Mouse (Mus musculus) kidney, adult 2 months (tissue): ENCODE measurements around the gene Hist3h2a.

ENCODE experiments used
- CTCF ChIP-seq: fragments of 200-500 bp; conservative IDR thresholded peaks from 2 replicates; pipeline ENCODE4 v1.5.1; 2011; ENCODE audit warnings: low read depth, mild to moderate bottlenecking, control low read depth, low read length, moderate library complexity, mixed read lengths; ENCODE audit not compliant: insufficient read depth, insufficient read length
- POLR2A ChIP-seq: fragments of 200-500 bp; IDR thresholded peaks from one replicate; pipeline ENCODE4 v1.6.1; 2011; ENCODE audit warnings: low read depth, low read length, control low read depth

DNA sequence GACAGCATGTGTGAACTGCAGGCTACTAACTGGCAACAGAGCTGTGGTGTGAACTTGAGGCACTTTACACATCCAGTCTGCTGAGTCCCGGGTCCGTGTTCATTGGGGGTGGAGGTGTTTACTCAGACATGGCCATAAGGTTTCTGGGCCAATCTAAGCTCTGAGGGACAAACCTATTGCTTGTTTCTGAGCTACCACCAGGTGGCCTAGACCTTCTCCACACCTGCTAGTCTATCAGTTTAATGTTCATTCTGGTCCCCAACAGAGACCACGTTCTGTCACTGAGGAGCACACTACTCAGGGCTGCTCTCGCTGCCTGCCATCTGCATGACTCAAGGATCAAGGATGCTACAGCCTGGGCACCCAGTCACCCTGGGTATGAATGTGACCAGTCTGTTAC, 22.9 kb upstream of the Hist3h2a start:
- TF ChIP-seq CTCF = 0 out of 2 replicates have a peak, but pooled peaks have one; percentile 21
- TF ChIP-seq POLR2A = no peak
